Mouse (Mus musculus) spleen, postnatal 4 days (tissue): ENCODE results near the gene Elp4.

ENCODE experiments used
- DNase-seq, 2 experiments: peaks; one replicate each; pipeline ENCODE4 v3.0.0; 2022; ENCODE audit warnings: low spot score in 2 of 2

The Elp4 gene

DNA sequence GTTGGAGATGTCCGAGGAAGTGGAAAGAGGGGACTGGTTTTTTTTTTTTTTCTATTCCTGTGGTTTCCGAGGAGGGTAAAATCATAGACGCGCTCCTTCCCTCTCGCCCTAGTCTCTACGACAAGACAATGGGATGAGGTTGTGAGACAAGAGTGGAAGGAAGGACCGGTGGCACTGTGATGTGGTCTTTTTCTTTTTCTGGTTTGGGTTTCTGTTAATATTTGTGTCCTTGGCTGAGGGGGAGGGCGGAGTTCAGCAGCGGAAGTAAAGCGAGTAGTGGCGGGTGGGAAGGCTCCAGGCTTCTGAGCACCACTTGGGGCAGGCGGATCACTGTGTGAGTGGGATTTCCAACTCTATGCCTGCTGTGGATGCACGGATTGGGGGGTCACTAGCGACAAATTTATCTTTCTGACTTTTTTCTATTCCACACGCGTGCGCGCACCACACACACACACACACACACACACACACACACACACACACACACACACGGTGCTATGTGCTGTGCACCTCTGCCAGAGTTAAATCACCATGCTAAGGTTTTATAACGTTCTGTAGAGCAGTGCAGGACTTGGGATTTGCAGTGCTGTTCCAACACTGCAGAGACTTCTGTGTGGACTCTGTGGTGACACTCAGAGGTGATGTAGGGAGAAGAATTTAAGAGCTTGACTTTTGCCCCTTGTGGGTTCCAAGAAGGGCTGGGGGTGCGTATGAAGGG lies 221.6 kb downstream of the Elp4 start:
- no peak for DNase-seq

DNA sequence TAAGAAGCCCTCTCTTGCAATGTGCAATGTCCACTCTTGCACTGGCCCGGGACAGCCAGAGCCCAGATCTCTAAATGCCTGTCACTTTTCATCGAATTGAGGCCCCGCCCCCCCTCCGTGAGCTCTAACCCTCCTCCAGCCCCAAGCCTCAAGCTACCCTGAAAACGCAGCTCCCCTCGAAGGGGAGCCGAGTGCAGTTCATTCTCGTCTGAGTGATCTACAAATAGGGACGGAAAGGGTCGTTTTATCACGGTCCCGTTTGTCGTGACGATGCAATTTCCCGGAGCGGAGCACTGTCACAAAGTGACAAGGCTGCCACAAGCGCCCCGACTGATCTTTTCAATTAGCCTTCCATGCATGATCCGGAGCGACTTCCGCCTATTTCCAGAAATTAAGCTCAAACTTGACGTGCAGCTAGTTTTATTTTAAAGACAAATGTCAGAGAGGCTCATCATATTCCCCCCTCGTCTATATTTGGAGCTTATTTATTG lies 222.3 kb downstream of the Elp4 start:
- no peak for DNase-seq

DNA sequence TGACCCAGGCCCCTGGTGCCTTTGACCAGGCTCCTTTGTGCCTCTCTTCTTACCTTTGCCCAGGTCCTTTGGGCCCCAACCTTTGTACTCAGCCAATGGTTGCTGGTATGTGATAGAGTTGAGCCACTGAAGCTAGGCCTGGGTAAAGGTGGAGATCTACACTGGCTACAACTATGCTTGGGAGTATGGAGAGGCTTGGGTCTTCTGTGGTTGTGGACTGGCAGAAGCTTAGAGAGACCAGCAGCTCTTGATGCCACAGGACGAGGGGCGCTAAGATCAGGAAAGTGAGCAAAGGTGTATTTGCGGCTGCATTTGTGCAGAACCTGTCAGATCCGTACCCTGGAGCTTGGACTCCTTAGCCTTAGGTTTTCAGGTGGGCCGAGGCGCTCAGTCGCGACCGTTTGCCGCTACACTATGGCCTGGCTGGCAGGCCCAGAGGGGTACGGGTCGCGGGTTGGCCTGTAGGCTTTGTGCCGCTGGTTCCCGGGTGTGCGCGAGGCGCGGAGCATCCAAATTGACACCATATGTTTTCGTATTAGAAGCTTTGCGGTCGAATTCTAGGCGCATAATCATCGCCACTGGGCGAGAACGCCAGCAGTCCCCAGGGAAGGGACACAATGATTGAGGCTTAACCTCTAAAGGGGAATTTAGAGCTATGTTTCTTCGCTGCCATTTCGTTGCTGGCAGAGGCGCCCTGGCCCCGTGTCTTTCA lies 223.2 kb downstream of the Elp4 start:
- no peak for DNase-seq

DNA sequence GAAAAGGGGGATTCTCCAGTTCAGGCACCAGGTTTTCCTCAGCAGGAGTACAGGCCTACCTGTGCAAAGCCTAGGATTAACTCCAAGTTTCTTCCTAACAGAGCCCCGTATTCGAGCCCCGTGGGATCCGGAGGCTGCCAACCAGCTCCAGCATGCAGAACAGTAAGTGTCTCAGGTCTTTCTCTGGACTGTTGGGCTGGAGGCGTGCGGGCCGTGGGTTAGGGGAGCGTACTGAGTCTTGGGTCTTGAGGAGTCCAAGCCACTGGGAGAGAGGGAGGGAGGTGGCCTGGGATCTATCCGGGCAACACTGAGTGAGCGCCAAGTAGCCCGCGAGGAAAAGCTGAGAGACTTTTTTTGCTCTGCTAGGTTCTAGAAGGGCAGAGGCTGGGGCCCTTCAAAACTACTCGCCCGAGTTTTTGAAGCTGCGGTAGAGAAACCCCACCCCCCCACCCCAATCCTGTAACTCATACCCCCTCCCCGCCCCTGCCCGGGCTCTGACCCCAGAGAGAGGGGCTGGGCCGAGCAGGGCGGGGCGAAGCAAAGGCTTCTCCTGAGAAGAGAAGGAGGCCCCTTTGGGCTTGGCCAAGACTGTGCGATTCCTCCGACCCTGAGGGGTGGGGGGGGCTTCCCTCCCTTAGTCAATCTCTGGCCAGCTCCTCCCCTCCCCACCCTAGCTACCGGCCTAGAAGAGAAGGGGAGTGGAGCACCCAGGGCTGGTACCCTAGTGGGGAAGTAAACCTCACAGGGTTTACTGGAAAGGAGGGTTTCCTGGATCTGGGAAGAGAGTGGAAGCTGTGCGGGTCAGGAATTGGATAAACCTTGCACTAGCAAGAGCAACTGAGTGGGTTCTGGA lies 224.0 kb downstream of the Elp4 start:
- no peak for DNase-seq

DNA sequence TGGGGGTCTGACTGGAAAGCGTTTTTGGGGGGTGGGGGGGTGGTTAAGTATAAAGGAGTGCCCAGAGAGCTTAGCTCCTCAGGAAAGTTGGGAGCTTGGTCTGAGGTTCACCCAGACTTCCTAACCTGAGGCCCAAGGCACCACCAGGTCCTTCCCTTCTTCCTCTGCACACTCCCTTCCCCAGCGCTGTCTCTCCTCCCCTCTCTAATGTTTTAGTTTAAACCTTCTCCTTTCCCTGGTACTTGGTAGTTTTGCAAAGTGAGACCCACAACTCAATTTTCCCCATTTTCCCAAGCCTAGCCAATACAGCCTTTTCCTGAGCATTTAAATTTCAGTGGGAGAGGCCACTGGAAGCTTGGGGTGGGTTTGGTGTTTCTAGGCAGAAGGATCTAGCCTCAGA lies 225.0 kb downstream of the Elp4 start:
- no peak for DNase-seq

DNA sequence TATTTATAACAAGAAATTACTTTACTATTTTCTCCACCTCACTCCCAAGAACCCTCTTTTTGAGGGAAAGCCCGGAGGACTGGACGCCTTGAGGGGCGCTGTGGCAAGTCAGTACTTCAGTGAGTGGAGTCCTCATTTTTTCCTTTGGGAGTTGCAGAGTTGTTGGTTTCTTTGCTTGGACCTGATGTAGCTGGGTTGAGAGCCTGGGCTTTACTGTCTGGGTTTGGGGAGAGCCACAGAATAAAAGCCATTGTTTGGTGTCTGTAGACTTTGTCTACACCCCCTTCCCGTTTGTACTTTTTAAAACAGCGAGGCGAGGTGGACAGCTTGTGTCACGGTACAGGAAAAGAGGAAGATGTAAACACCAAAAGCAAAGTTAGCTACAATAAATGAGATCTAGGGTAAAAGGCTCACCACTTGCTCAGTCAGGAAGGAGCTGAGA lies 225.5 kb downstream of the Elp4 start:
- no peak for DNase-seq

DNA sequence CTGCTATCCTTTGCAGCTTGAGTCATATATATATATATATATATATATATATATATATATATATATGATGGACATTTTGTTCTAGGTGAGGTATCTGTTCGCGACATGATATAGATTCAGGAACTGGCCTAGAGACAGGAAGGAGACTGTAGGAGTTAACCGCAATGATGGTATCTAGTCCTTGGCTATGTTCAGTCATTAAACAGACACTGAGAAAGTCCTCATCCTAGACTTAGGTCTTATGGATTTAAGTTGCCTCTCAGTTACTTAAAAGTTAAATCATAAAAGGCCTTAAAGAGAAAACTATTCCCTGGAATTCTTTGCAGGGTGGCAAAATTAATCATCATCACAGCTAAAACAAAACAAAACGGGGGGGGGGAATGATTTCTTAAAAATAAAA lies 226.1 kb downstream of the Elp4 start:
- DNase-seq: no peak

DNA sequence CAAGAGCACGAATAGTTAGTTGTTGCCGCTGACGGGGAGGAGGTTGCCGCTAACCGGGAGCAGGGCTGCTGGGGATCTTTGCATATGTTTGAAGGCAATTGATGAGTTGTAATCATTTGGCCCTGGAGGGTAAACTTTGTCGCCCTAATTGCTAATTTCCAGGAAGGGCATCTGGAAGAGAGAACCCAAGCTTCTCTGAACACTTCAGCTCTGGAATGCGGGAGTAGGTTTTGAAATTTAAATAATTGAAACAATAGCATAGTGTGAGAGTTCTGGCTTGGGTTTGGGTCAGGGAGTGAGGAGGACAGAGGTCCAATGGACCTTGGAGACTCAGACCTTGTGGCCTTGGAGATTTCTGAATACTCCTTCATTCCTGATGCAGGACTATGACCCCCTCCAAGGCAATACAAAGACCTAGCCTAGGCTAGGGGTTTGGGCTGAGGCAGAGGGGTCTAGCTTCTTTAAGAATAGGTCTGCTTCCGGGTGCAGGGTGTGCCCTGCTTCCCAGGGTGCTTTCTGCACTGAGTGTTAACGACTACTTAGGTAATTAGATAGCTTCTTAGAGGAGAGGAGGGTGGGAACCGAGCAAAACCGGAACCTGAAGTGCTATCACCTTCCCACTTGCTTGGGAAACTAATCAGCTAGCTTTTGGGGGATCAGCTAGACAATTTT lies 226.8 kb downstream of the Elp4 start:
- no peak for DNase-seq

DNA sequence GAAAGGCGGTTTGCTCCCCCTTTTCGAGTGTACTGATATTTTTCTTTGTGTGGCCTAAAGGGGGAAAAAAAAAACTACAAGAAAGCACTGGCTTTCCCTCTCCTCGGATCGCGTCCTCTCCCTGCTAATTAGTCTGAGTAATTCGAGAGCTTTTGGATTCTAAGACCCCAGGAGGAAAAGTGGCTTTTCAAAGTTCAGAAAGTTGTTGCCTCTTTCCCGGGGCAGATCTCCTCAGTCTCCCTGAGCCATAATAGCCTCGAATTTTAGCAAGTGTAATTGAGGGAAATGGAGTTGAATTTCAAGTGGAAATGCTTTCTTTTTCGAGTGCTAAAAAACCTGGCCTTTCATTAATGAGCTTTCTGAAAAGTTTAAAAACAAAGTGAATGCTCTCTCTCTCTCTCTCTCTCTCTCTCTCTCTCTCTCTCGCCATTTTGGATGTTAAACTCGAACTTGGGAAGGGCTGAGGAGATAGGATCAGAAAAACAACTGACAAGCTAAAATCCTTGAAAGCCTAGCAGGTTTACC lies 227.4 kb downstream of the Elp4 start:
- no peak for DNase-seq

DNA sequence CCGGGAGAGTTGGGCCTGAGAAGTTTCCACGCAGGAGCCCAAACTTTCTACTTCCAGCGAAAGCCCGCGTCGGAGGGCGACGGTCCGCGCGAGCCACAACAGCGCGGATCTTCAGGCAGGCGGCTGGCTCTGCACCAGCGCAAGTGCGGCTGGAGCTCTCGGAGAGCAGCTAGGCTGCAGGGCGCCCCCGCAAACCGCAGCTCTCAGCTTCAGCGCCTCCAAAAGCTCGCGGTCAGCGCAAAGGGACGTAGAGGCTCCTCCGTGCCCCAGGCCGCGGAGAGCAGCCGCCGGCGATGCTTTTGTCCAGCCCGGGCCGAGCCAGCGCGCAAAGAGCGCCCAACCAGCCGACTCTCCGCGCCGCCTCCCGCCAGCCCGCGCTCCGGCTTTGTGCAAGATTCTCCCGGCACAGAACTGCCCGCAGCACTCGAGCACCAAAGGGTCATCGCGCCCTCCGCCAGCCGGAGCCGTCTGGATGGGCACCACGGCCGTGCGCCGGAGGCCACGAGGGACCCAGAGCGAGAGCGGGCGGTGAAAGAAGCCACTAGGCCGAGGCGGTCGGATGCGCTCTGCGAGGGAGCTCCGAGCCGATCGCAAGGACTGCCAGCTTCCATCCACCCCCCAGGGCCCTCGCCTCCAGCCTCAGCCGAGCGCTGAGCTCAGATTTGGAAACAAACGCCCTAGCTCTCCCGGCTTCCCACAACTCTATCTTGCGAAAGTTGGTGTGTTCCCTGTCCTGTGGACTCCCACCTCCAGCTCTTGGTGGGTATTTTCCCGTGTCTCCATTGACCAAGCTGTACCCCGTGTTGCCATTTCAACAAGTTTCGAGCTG lies 228.1 kb downstream of the Elp4 start:
- DNase-seq: no peak

DNA sequence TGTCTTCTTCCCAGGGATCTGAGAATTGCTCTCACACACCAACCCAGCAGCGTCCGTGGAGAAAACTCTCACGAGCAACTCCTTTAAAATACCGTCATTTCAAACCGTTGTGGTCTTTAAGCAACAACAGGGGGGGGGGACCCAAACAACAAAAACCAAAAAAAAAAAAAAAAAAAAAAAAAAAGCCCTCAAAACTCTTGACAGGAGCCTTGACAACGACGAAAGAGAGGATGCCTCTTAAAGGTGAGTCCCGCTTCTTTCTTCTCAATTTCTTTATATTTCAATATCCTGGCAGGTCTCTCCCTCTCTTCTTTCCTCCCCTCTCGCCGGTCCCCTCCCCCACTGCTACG lies 228.7 kb downstream of the Elp4 start:
- no peak for DNase-seq

DNA sequence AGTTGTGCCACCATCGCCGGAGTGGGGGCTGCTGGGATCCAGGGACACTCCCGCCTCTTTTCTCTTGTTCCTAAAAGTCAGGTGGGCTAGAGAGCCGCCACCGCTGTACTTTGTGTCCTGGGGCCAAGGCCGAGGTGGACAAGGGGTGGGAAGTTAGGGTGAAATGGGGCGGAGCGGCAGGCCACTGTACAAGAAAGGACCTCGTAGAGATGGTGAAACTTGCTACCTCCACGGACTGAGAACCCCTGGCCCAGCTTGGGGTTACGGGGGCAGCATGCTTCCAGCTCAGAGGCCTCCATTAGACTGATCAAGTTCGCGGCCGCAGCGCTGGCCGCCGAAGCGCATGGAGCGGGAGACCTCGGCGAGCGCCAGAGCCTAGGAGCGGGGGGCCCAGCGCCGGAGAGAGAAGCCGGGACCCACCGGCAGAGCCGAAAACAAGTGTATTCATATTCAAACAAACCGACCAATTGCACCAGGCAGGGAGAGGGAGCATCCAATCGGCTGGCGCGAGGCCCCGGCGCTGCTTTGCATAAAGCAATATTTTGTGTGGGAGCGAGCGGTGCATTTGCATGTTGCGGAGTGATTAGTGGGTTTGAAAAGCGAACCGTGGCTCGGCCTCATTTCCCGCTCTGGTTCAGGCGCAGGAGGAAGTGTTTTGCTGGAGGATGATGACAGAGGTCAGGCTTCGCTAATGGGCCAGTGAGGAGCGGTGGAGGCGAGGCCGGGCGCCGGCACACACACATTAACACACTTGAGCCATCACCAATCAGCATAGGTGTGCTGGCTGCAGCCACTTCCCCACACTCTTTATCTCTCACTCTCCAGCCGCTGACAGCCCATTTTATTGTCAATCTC lies 229.3 kb downstream of the Elp4 start:
- peak in 1 of 2 experiments; percentile 39 for DNase-seq

DNA sequence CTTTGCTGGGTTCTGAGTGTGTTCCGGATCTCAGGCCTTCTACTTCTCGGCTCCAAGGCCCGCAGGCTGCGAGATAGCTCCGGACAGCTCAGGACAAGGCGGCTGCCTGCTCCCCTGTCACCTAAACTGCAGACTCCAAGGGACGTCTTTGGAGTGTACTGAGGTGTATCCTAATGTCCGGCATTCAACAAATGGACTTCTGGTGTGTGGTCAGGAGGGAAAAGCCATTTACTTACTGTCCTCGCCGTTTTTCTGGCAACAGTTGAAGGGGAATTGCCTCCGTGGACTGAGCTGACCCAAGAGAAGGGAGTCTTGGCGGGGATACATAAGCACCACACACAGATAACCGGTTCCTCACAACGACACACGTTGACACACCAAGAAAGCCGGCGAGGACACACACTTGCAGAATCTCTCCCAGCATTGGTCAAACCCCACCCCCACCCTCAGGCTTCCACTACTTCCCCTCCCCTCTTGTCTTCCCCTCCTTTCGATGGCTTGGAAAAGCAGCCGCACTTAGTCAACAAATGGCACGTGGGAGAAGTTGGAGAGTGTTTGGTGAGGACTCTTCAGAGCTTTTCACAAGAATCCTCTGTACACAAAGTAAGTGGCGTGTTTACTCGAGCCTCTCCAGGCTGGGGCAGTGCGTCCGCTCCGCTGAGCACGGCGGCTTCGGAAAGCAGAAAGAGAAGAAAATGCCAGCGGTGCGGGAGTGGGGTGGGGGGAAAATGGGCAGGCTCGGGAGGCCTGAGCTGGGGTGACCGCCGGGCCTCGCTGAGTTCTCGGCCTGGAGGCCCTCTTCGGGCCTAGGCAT lies 230.1 kb downstream of the Elp4 start:
- DNase-seq: no peak

DNA sequence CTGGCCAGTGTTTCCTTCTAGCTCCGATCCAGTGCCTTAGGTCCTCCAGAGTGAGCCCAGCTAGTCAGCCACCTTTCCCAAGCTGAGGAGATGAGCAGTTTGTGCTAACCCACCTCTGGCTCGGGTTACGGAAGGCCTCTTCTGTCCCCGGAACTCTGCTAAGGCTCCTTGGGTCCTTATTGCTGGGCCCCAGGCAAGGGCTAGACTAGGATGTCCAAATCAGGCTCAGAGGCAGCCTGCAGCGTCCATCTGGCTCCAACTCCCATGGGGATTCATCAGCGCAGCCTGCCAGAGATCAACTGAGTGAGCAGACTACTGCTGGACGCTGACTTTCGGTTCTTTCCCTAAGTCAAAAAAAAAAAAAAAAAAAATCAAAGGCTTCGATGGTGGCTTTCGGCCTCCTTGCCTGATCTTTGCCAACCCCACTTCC lies 230.7 kb downstream of the Elp4 start:
- no peak for DNase-seq

DNA sequence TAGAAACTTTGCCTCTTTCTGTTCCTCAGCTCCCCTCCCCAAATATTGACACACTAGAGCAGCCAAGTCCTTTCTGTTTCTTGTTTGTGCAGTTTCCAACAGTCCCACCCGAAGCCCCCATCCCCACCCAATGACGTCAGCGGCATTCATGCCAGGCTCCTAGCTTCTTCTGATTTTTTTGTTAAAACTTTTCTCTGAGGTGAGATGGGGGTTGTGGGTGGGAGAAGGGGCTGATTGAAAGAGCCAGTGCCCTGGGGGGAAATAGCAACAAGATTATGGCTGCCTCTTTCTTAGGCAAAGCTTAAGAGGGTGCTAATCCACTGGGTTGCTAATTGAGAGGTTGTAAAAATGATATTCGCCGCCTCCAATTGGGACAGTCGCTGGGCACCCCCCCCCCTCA lies 231.3 kb downstream of the Elp4 start:
- DNase-seq: no peak

DNA sequence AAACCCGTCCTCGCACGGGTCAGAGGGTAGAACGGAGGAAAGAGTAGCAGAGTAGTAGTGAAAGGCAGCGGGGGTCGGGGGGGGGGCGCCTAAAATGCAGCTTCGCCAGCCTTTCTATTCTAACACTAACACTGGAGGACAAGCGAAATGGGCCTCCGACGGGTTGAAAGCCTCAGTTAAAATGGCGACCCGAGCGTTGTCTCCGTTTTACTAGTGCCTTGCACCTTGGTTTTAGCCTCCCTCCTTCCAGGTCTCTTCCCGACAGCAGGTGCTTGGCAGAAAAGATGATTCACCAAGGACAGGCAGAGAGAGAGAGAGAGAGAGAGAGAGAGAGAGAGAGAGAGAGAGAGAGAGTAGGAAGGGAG lies 231.8 kb downstream of the Elp4 start:
- no peak for DNase-seq

DNA sequence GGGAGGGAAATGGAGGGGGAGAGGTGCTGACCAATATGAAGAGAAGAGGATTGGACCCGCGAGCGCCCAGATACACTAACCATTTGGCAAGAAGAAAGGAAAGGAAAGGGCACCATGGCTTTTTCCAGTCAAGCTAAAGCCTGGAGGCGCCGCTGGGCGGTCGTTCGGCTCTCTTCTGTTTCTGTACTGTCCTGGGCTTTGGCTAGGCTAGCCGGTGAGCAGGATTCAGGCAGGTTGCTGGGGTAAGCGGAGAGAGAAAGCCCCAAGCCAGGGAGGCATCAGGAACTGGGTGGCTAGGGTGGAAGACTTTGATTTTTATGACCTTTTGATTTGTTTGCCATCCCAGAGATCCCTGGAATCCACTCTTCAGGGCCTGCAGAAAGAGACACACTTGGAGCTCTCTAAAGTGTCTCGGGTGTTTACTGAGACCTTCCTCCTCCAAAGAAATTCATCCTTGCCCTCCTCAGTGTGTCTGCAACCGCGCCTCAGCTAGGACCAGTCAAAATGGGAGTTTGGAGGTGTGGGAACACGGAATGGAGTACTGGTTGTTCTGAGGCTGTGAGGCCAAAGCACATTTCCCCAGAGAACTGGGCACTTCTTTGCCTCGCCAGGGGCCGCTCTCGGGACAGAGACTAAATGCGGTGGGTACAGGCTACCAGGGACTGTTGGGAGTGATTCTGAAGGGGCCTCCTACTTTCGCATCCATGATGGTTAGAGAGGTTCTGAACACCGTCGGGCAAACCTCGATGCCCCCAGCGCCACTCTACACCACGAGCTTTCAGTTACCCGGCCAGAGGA lies 232.4 kb downstream of the Elp4 start:
- DNase-seq: no peak

DNA sequence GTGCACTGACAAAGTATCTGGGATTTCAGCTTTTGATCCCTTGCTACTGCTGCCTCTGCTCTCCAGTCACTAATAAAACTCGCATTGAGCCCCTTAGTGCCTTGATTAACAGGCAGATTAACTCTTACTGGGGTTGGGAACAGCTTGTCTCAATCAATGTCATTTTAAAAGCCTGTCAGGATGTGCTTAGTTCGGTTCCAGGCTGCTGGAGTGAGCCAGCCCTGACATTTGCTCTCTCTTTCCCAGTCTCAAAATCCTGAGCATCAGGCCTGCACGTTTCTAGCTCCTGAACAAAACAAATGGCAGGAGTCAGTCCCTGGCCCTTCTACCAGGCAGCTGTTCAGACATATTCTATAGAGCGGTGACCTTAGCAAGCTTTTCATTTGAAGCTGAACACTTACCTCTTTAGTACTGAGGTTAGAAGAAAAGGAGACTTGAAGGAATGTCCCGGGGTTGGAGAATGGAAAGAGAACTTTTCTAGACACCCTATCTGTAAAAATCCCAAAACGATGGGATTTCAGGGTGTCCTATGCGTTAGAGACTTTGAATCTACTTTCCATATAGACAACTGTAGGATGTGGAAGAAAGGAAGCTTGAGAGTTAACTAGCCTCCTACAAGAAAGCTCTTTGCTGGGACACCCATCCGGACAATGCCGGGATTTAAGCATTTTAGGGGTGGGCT lies 233.1 kb downstream of the Elp4 start:
- no peak for DNase-seq
